Mouse (Mus musculus) Patski (cell line): ENCODE results near the gene Zkscan4. TPM values are rescaled to one million over a fixed set of nuclear protein-coding genes. Genes with fewer than 3 reads are reported as not detected.
"Not testable (repeated sequence)": the region's sequence is repeated elsewhere in the genome, so short reads cannot be mapped to it uniquely, and the experiment has no call there.

ENCODE experiments used
- ATAC-seq: fragments of 100-300 bp; one replicate; pipeline ENCODE4 v1.8.0; 2021
- CTCF ChIA-PET: fragments of 350-600 bp; sonication (Branson Sonifier 250); formaldehyde crosslinking; loops from one replicate; lab custom pipeline; 2022; ENCODE audit warnings: inconsistent platforms; lab: Charles Lee
- POLR2A ChIA-PET: fragments of 350-600 bp; sonication (Branson Sonifier 250); formaldehyde crosslinking; loops from one replicate; lab custom pipeline; 2022; ENCODE audit warnings: antibody characterized with exemption, inconsistent platforms; lab: Charles Lee
- DNase-seq: peaks from one replicate; pipeline ENCODE4 v3.0.0-alpha.2; 2011; ENCODE audit warnings: low read depth, low spot score
- H3K27me3 ChIP-seq: fragments of 371-371 bp; one replicate; pipeline ENCODE4 v1.5.1; 2021
- CTCF ChIP-seq: fragments of 100-300 bp; IDR thresholded peaks from one replicate; pipeline ENCODE4 v1.5.1; 2021
- in situ Hi-C: fragments of 300-500 bp; cut with MboI; formaldehyde crosslinking; loops from 3 replicates; pipeline ENCODE4 v1.11.1; 2018; ENCODE audit warnings: low pct_unique_long_range_greater_than_20kb, mixed read lengths
- polyA plus RNA-seq: library from polyadenylated mRNA; unstranded; gene quantifications from one replicate; pipeline ENCODE4 v1.2.3, GENCODE M21; 2021

Zkscan4 gene
- 2.5 TPM for polyA plus RNA-seq

DNA sequence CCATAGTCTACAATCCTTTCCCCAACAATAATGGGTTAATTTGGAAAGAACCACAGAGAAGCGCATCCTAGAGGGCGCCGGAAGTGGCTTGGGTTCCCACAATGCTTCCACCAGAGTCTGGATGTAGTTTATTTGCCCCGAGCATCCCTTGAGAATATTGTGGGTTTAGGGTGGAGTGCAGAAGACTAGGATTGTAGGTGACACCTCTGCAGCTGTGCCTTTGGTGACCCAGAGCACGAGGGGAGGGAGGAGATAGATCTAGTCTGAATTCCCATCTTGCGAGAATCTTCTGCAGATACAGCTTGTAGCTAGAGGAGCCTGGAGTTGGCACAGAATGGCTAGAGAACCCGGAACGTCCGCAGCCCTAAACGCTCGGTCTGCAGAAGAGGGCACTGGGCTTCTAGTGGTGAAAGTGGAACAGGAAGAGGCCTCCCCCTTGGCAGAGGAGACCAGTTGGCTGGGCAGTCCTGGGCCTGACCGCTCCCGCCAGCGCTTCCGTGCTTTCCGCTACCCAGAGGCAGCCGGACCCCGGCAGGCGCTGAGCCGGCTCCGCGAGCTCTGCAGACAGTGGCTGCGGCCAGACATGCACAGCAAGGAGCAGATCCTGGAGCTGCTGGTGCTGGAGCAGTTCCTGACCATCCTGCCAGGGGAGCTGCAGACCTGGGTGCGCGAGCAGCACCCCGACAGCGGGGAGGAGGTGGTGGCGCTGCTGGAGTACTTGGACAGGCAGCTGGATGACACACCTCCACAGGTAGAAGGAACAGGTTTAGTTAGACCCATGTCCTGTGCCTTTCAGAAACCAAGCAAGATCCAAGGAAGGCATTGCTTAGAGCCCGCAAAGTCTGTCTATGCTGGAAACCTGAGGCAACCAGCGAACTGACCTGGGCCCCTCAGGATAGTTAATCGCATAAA is at the start of gene Zkscan4, which contains the start of gene Gm10065:
Zkscan4 (plus strand) TSS at position 149 of the 912 bp plus-strand sequence.
Gm10065 (minus strand) TSS at position 683 of the 912 bp plus-strand sequence.
- H3K27me3 ChIP-seq, POLR2A ChIA-PET, in situ Hi-C loops: not testable (repeated sequence)
- ATAC-seq (peak; percentile 89), DNase-seq (peak; percentile 4)
- CTCF ChIA-PET, result interaction anchor here (0.9 kb wide), 1 partner anchor 16 kb away, joined by 3 read pairs; no protein-coding TSS in a partner anchor

GRCm38 (mm10) chr13:21435476-21435875 is 43.2 kb upstream of the Zkscan4 start:
- DNase-seq (no peak), ATAC-seq (no peak)
- TF ChIP-seq CTCF, result no peak
- CTCF ChIA-PET, result interaction anchor here (1.4 kb wide), 1 partner anchor 10 kb away, joined by 3 read pairs; no protein-coding TSS in a partner anchor
- POLR2A ChIA-PET, result no interaction called here
- in situ Hi-C loops, result no loop called here
- H3K27me3 ChIP-seq, result no peaks in the 10 kb centered on the region

GRCm38 (mm10) chr13:21440503-21441206 is 38.1 kb upstream of the Zkscan4 start, which contains the start of gene Pgbd1:
Pgbd1 (minus strand) TSS chr13:21441058.
- ChIA-PET CTCF (interaction anchor here (1.1 to 2.2 kb wide), 4 partner anchors 9 to 70 kb away, joined by 3 to 5 read pairs (median 4); partner anchors contain the start of gene Zscan26), POLR2A (interaction anchor here (0.5 kb wide), 1 partner anchor 79 kb away, joined by 3 read pairs; no protein-coding TSS in a partner anchor)
- no peak for ATAC-seq

DNA sequence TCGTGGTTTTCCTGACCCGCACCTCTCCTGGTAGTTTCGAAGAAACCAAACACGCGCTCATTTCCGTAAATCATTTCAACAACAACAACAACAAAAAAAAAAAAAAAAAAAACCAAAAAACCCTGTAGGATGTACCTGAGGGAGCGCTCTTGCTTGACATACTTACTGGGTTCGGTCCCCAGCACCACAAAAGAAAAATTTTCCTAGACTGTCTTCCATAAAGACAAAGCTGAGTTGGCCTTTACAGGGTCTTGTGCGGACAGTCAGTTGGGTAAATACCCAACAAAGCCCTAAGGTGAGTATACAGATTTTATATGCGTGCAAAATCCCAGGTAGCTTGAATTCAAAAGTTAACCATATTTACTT is 37.5 kb upstream of the Zkscan4 start:
- in situ Hi-C loops, result no loop called here
- ChIA-PET POLR2A (no interaction called here), CTCF (interaction anchor here (0.8 to 2.2 kb wide), 4 partner anchors 9 to 69 kb away, joined by 3 to 5 read pairs (median 3); partner anchors contain the start of gene Zscan26)
- DNase-seq (no peak), ATAC-seq (no peak)
- H3K27me3 ChIP-seq, result no peaks in the 10 kb centered on the region
- TF ChIP-seq CTCF, result no peak

More at GRCm38 (mm10) chr13:21440503-21441206, 38.1 kb upstream of the Zkscan4 start, which contains the start of gene Pgbd1:
- no peak for TF ChIP-seq CTCF
- DNase-seq, result no peak
- in situ Hi-C loops, result no loop called here
- H3K27me3 ChIP-seq, result no peaks in the 10 kb centered on the region

- in situ Hi-C loops, result no loop called here
- ATAC-seq (no peak), DNase-seq (no peak)
- H3K27me3 ChIP-seq, result no peaks in the 10 kb centered on the region
- POLR2A ChIA-PET, result no interaction called here
- TF ChIP-seq CTCF, result no peak
- CTCF ChIA-PET, result no interaction called here
These were observed 31.9 kb upstream of the Zkscan4 start for GRCm38 (mm10) chr13:21446796-21447195.

DNA sequence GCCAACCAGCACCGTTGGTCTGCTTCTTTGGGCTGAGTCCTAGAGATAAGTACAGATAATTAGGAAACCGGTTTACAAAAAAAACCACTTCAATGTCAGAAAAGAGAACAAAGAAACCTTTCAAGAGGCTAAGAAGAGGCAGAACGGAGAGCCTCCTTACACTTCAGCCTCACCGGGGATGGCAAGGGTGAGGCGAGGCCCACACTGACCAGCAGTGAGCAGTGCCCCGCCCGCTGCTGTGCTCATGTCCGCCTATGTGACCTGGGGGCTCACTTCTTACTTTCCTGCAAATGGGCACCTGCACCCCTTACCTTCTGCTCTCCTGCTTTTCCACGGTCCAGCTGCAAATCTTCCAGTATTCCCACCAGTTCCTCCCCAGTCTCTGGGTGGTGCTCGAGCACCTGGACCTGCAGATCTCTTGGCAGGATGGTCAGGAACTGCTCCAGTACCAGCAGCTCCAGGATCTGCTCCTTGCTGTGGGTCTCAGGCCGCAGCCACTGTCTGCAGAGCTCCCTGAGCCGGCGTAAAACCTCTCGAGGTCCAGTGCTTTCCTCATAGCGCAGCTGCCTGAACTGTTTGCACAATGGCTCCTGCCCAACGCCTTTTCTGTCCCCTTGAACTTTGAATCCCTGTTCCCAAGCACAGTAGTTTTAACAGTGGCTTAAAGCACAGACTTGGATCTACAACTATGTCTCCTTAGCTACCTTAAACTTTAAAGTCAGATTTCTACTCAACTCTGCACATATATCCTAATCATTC is 30.7 kb upstream of the Zkscan4 start:
- DNase-seq (no peak), ATAC-seq (no peak)
- ChIA-PET CTCF (interaction anchor here (0.8 kb wide), 1 partner anchor 29 kb away, joined by 3 read pairs; no protein-coding TSS in a partner anchor), POLR2A (interaction anchor here (0.6 to 0.9 kb wide), 3 partner anchors 10 to 63 kb away, joined by 3 to 5 read pairs (median 3); no protein-coding TSS in a partner anchor)
- TF ChIP-seq CTCF, result no peak
- in situ Hi-C loops, result no loop called here
- no peaks in the 10 kb centered on the region for H3K27me3 ChIP-seq

DNA sequence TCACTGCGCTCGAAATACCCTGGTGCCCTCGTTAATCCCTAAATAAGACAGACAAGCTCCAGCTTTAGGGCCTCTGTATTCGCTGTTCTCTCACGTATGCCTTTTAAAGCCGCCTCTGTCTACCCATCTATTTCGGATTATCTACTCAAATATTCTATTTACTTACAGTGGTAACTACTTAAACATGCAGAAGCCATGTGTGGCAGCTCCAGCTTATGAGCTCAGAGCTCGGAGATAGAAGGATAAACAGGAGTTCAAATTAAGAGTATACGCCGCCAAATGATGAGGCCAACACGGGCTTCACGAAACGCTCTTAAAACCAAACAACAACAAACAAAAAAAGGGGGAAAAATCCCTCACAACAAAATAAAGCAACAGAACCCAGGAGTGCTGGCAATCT is 25.7 kb upstream of the Zkscan4 start:
- ChIA-PET CTCF (interaction anchor here (0.9 to 2.1 kb wide), 4 partner anchors 11 to 53 kb away, joined by 3 to 5 read pairs (median 4); partner anchors contain the start of gene Pgbd1), POLR2A (interaction anchor here (1.2 kb wide), 1 partner anchor 50 kb away, joined by 9 read pairs; the partner anchor contains the start of gene Zkscan3)
- in situ Hi-C loops, result loop anchor here (10.0 kb wide), 1 partner anchor 48 kb away; the partner anchor contains the start of gene Zkscan3
- ATAC-seq (no peak), DNase-seq (no peak)
- no peaks in the 10 kb centered on the region for H3K27me3 ChIP-seq
- TF ChIP-seq CTCF, result no peak

GRCm38 (mm10) chr13:21453449-21453848 is 25.3 kb upstream of the Zkscan4 start, which contains the start of gene Zscan26:
Zscan26 (minus strand) TSS chr13:21453730.
- in situ Hi-C loops, result loop anchor here (10.0 kb wide), 1 partner anchor 49 kb away; the partner anchor contains the start of gene Zkscan3
- TF ChIP-seq CTCF, result no peak
- ATAC-seq (peak; percentile 94), DNase-seq (peak; percentile 58)
- no peaks in the 10 kb centered on the region for H3K27me3 ChIP-seq
- ChIA-PET POLR2A (interaction anchor here (1.2 kb wide), 1 partner anchor 51 kb away, joined by 9 read pairs; the partner anchor contains the start of gene Zkscan3), CTCF (interaction anchor here (0.9 to 2.1 kb wide), 4 partner anchors 12 to 54 kb away, joined by 3 to 5 read pairs (median 4); partner anchors contain the start of gene Pgbd1)

DNA sequence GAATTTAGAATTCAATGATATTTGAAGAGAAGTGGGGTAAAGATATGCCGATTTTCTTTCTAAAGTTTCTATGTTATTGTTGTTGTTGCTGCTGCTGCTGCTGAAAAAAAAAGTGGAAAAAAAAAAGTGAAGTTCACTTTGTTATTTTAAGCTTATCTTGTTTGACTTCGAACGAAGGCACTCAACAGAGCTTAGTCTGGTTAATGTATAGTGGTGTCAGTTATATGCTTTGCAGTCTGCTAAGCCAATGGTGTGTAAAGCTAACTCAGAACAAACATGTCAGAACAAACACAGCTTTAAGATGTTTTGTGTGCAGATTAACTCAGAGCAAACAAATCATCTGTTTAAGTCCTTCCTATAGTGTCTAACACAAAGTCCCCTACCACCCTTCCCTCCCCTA is 24.6 kb upstream of the Zkscan4 start:
- CTCF ChIA-PET, result interaction anchor here (1.7 to 2.1 kb wide), 2 partner anchors 12 to 15 kb away, joined by 3 to 5 read pairs; partner anchors contain the start of gene Pgbd1
- DNase-seq (no peak), ATAC-seq (no peak)
- POLR2A ChIA-PET, result interaction anchor here (0.8 kb wide), 1 partner anchor 24 kb away, joined by 3 read pairs; no protein-coding TSS in a partner anchor
- TF ChIP-seq CTCF, result no peak
- H3K27me3 ChIP-seq, result no peaks in the 10 kb centered on the region
- in situ Hi-C loops, result loop anchor here (10.0 kb wide), 1 partner anchor 49 kb away; the partner anchor contains the start of gene Zkscan3
